Mouse (Mus musculus) mammary gland, adult 2 months (tissue): ENCODE measurements around the gene Senp7. TPM values are rescaled to one million over a fixed set of nuclear protein-coding genes. Genes with fewer than 3 reads are reported as not detected.

Source experiments
- polyA plus RNA-seq: library from polyadenylated mRNA; depleted of rRNA; stranded (reverse); fragments of >200 nt; gene quantifications from 2 replicates; pipeline ENCODE4 v1.2.3, GENCODE M21; 2012; ENCODE audit warnings: low replicate concordance; rRNA removed

The Senp7 gene
- polyA plus RNA-seq, result 2.0 and 5.1 TPM in 2 replicates

DNA sequence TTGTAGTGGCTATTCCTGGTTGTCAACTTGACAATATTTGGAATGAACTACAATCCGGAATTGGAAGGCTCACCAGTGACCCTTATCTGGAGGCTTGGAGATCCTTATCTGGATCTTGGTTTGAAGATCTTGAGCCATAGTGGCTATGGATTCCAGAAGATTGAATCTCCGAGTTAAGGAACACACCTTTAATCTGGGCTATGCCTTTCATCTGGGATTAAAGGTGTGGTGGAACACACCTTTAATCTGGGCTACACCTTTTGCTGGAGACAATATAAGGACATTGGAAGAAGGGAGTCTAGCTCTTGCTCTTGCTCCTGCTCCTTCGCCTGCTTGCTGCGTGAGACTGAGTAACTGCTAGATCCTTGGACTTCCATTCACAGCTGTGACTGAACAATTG is at the start of gene Senp7:
Senp7 (plus strand) TSS at position 301 of the 400 bp plus-strand sequence.

DNA sequence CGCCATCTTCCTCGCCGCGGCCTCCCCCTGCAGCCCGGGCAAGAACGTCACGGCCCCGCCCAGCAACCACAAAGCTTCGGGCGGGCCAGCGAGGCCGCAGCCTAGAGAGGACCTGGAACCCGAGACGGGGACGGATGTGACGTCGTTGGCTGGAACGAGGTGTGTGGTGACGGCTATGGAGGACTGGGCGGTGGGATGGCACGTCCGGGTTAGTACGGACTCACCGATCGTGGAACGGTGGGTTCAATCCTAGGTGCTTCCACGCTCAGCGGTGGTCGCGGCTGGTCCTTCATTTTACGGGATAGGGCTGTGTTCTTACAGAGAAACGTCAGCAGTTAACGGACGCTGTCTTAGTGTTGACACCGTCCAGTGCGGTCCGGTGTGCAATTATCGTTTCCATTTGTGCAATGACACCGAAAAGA is 18.5 kb upstream of the Senp7 start, which contains the start of gene Pcnp:
Pcnp (minus strand) TSS at position 79 of the 422 bp plus-strand sequence.

DNA sequence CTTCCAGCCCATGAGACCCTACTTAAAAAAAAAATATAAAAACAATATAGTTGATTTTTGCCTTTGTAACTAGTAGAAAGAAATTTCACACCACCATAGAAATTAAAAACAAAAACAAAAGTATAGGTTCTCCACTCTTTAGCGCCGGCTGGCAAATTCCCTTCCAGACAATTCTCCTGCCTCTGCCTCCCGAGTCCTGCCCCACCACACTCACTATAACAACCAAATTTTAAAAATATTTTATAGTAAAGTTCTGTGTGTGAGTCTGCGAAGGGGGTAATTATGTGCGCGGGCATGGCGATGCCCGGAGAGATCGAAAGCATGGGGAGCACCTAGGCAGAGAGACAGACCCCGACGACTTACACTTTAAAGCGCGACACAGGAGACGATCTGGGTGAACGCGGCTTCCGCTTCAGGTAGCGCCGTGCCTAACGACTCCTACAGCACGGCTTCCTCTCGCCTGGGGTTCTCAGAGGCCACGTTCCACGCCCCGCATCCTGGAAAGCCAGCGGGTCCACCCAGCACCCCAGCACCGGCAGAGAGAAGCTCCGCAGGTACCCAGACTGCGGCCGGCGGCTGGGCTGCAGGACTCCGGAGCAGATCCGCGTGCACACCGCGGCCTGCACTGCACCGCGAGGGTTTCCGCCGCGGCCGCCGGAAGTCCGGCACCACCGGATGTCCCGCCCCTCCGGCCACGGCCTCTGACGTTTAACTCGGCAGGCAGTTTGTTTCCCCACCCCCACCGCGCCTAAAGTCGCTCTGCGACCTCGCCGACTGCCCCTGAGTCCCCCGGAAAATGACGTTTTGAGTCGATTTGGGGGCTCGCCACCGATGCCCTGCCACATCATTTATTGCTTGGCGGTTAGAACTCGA is 10.8 kb upstream of the Senp7 start, which contains the start of gene Trmt10c:
Trmt10c (minus strand) TSS at position 682 of the 873 bp plus-strand sequence.

DNA sequence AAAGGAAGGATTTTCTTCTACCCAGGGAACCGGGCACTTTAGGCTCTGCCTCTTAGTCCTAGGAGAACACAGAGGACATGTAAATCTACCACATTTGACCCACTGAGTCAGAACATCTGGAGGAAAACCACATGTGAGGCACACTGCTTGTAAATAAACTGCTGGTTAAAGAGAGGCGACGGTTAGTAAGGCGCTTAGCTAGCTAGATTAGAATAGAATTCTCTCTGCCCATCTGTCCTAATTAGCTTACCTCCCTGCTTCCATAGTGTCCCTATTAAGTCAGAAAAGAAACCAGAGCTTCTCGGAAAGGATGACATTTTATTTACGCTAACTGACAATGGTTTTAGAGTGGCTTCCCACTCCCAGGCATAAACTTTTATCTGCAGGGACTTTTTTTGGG is 155.9 kb downstream of the Senp7 start, which contains the start of gene Impg2:
Impg2 (plus strand) TSS at position 263 of the 400 bp plus-strand sequence.

Other genes starting within 250 kb of the Senp7 start
- gene Nfkbiz, start 209.4 kb upstream of the Senp7 start, polyA plus RNA-seq, result 8.4 and 19.2 TPM in 2 replicates
- gene Nxpe3, start 153.1 kb upstream of the Senp7 start, polyA plus RNA-seq, result 2.3 and 2.6 TPM in 2 replicates
- gene Cep97, start 113.5 kb upstream of the Senp7 start, polyA plus RNA-seq, result 1.0 and 2.3 TPM in 2 replicates
- gene Rpl24, start 82.1 kb upstream of the Senp7 start, polyA plus RNA-seq, result 68.1 and 118 TPM in 2 replicates
- 3.9 and 4.3 TPM in 2 replicates for gene Zbtb11, start 74.5 kb upstream of the Senp7 start, polyA plus RNA-seq
- gene Pcnp, start 18.6 kb upstream of the Senp7 start, polyA plus RNA-seq, result 6.2 and 21.3 TPM in 2 replicates
- 2.4 and 3.7 TPM in 2 replicates for gene Trmt10c, start 10.5 kb upstream of the Senp7 start, polyA plus RNA-seq
- 0.04 and 0.20 TPM in 2 replicates for gene Impg2, start 156.0 kb downstream of the Senp7 start, polyA plus RNA-seq